Mouse (Mus musculus) embryonic fibroblast, embryonic 13.5 days (primary cell): Measurements from ENCODE around the gene Ssna1. TPM values are rescaled to one million over a fixed set of nuclear protein-coding genes. Genes with fewer than 3 reads are reported as not detected.

Experiments
- H3K27ac ChIP-seq: 2 replicates; pipeline ENCODE4 v1.5.1; 2012; ENCODE audit warnings: low read length, control low read depth, inconsistent platforms; ENCODE audit not compliant: insufficient read depth
- H3K4me1 ChIP-seq: 2 replicates; pipeline ENCODE4 v1.6.1; 2011; ENCODE audit warnings: low read length; ENCODE audit not compliant: control insufficient read depth, insufficient read depth
- H3K4me3 ChIP-seq: 2 replicates; pipeline ENCODE4 v1.5.1; 2011; ENCODE audit warnings: mild to moderate bottlenecking, control low read depth, low read length; ENCODE audit not compliant: insufficient read depth
- CTCF ChIP-seq: IDR thresholded peaks from 2 replicates; pipeline ENCODE4 v1.5.1; 2011; ENCODE audit warnings: mild to moderate bottlenecking, control low read depth, low read length, moderate library complexity, borderline replicate concordance; ENCODE audit not compliant: insufficient read depth
- POLR2A ChIP-seq: IDR thresholded peaks from 2 replicates; pipeline ENCODE4 v1.6.1; 2011; ENCODE audit warnings: low read depth, mild to moderate bottlenecking, control low read depth, low read length, moderate library complexity
- polyA plus RNA-seq: library from polyadenylated mRNA; stranded (reverse); fragments of >200 nt; gene quantifications from 2 replicates; pipeline ENCODE4 v1.2.4, GENCODE M21; 2011; ENCODE audit warnings: low read depth; ENCODE audit not compliant: missing spikeins, insufficient read length

The Ssna1 gene
- polyA plus RNA-seq, 1 experiment = 46.2 TPM

GRCm38 (mm10) chr2:25304657-25305541 lies 32.7 kb upstream of the Ssna1 start:
- no peak for TF ChIP-seq CTCF
- TF ChIP-seq POLR2A = peak; percentile 53; the same call in 1 of the 2 replicates
- no peaks in the 10 kb centered on the region for H3K4me1 ChIP-seq
- peak overlapping the region; percentile 27 for H3K4me3 ChIP-seq
- H3K27ac ChIP-seq = no peak overlapping the region

GRCm38 (mm10) chr2:25303931-25304656 lies 31.9 kb upstream of the Ssna1 start:
- Histone ChIP-seq H3K27ac (no peak overlapping the region), H3K4me1 (no peaks in the 10 kb centered on the region), H3K4me3 (no peak overlapping the region)
- no peak for TF ChIP-seq CTCF
- TF ChIP-seq POLR2A = no peak

GRCm38 (mm10) chr2:25303452-25303851 lies 31.2 kb upstream of the Ssna1 start:
- Histone ChIP-seq H3K4me1 (no peaks in the 10 kb centered on the region), H3K4me3 (no peak overlapping the region), H3K27ac (no peak overlapping the region)
- TF ChIP-seq POLR2A (no peak), CTCF (no peak)

GRCm38 (mm10) chr2:25298046-25298445 lies 25.8 kb upstream of the Ssna1 start:
- no peak for TF ChIP-seq POLR2A
- TF ChIP-seq CTCF = no peak
- Histone ChIP-seq H3K4me1 (no peaks in the 10 kb centered on the region), H3K27ac (no peak overlapping the region), H3K4me3 (no peak overlapping the region)

- H3K4me1 ChIP-seq = no peaks in the 10 kb centered on the region
- H3K27ac ChIP-seq = no peak overlapping the region
- TF ChIP-seq POLR2A (no peak), CTCF (no peak)
- H3K4me3 ChIP-seq = no peak overlapping the region
Observed at GRCm38 (mm10) chr2:25297093-25297492, 24.9 kb upstream of the Ssna1 start.

GRCm38 (mm10) chr2:25293706-25294105 lies 21.5 kb upstream of the Ssna1 start:
- H3K4me3 ChIP-seq = no peak overlapping the region
- H3K27ac ChIP-seq = no peak overlapping the region
- no peak for TF ChIP-seq POLR2A
- TF ChIP-seq CTCF = no peak
- H3K4me1 ChIP-seq = no peaks in the 10 kb centered on the region

- H3K4me1 ChIP-seq = no peaks in the 10 kb centered on the region
- TF ChIP-seq CTCF = peak; percentile 53
- no peak for TF ChIP-seq POLR2A
- H3K27ac ChIP-seq = no peak overlapping the region
- H3K4me3 ChIP-seq = no peak overlapping the region
Observed at GRCm38 (mm10) chr2:25292856-25293255, 20.6 kb upstream of the Ssna1 start.

- no peaks in the 10 kb centered on the region for H3K4me1 ChIP-seq
- TF ChIP-seq CTCF = no peak
- TF ChIP-seq POLR2A = no peak
- no peak overlapping the region for H3K27ac ChIP-seq
- no peak overlapping the region for H3K4me3 ChIP-seq
Observed at GRCm38 (mm10) chr2:25292054-25292544, 19.9 kb upstream of the Ssna1 start.

GRCm38 (mm10) chr2:25291184-25292053 lies 19.2 kb upstream of the Ssna1 start:
- TF ChIP-seq CTCF = no peak
- no peak for TF ChIP-seq POLR2A
- H3K4me3 ChIP-seq = no peak overlapping the region
- H3K4me1 ChIP-seq = no peaks in the 10 kb centered on the region
- H3K27ac ChIP-seq = no peak overlapping the region

- no peaks in the 10 kb centered on the region for H3K4me1 ChIP-seq
- H3K4me3 ChIP-seq = no peak overlapping the region
- TF ChIP-seq CTCF = no peak
- TF ChIP-seq POLR2A = no peak
- no peak overlapping the region for H3K27ac ChIP-seq
Observed at GRCm38 (mm10) chr2:25290816-25291130, 18.5 kb upstream of the Ssna1 start.
